Mouse (Mus musculus): Measurements from ENCODE around the gene Cbr4. TPM values are rescaled to one million over a fixed set of nuclear protein-coding genes. Genes with fewer than 3 reads are reported as not detected.
A peak's percentile ranks its signal among the peaks of the same experiment; 100 is the strongest.

The Cbr4 gene
- polyA plus RNA-seq, 1 experiment from 2014 or later = 42.4 TPM

DNA sequence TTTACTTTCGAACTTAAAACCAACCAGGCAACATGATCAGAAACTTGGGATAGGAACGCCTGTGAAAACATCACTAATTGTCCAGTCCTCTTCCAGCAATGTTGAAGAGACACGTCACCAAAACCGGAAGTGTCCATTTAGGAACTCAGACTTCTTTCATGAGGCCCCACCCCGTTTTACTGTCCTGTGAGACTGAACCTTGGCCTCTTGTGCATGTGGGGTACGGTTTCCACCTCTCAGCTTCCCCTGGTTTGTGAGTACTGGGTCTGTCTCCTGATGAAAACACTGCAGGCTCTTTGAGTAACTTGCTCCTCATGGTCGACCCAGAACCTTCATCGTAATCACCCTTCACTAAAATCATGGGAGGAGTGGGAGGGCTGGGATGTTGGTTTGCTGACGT lies 40.7 kb downstream of the Cbr4 start:
- no peak for ATAC-seq (replicated peaks; ENCODE audit: insufficient number of reproducible peaks, insufficient read depth, low FRiP score, low read depth)
- Histone ChIP-seq H3K4me2 (no peak overlapping the region), H3K27me3 (no peaks in the 10 kb centered on the region), H3K4me3 (no peak overlapping the region), H3K9me3 (replicated peaks) (no peaks in the 10 kb centered on the region), H3K36me3 (peaks cover 68% of the 10 kb centered on the region), H3K27ac (no peak overlapping the region), H3K9ac (no peak overlapping the region), H3K4me1 (replicated peaks) (no peaks in the 10 kb centered on the region; the same call in 1 of the 2 replicates)
- 85% methylated on average over 9 of the region's 9 CpGs for WGBS

- ATAC-seq (replicated peaks; ENCODE audit: insufficient number of reproducible peaks, insufficient read depth, low FRiP score, low read depth) = no peak
- Histone ChIP-seq H3K4me2 (no peak overlapping the region), H3K36me3 (peaks cover 65% of the 10 kb centered on the region), H3K27ac (no peak overlapping the region), H3K4me3 (no peak overlapping the region), H3K9me3 (replicated peaks) (no peaks in the 10 kb centered on the region), H3K4me1 (replicated peaks) (no peaks in the 10 kb centered on the region; the same call in 1 of the 2 replicates), H3K27me3 (no peaks in the 10 kb centered on the region), H3K9ac (no peak overlapping the region)
- WGBS = 73% methylated on average over 6 of the region's 6 CpGs
Measured at GRCm38 (mm10) chr8:61528642-61529041, 41.1 kb downstream of the Cbr4 start.

GRCm38 (mm10) chr8:61531944-61532795 lies 44.6 kb downstream of the Cbr4 start:
- 71% methylated on average over 22 of the region's 22 CpGs for WGBS
- no peak for ATAC-seq (replicated peaks; ENCODE audit: insufficient number of reproducible peaks, insufficient read depth, low FRiP score, low read depth)
- Histone ChIP-seq H3K4me2 (no peak overlapping the region), H3K4me1 (replicated peaks) (peaks cover 7% of the 10 kb centered on the region; the same call in 1 of the 2 replicates), H3K9ac (no peak overlapping the region), H3K36me3 (peaks cover 73% of the 10 kb centered on the region), H3K27ac (no peak overlapping the region), H3K27me3 (no peaks in the 10 kb centered on the region), H3K4me3 (no peak overlapping the region), H3K9me3 (replicated peaks) (no peaks in the 10 kb centered on the region)

- Histone ChIP-seq H3K9ac (no peak overlapping the region), H3K27ac (no peak overlapping the region), H3K36me3 (peaks cover 70% of the 10 kb centered on the region), H3K4me1 (replicated peaks) (peaks cover 12% of the 10 kb centered on the region), H3K4me3 (no peak overlapping the region), H3K27me3 (no peaks in the 10 kb centered on the region), H3K4me2 (no peak overlapping the region), H3K9me3 (replicated peaks) (no peaks in the 10 kb centered on the region)
- ATAC-seq (replicated peaks; ENCODE audit: insufficient number of reproducible peaks, insufficient read depth, low FRiP score, low read depth) = no peak
- WGBS = 82% methylated on average over 5 of the region's 5 CpGs
Measured at GRCm38 (mm10) chr8:61532831-61533230, 45.3 kb downstream of the Cbr4 start.

DNA sequence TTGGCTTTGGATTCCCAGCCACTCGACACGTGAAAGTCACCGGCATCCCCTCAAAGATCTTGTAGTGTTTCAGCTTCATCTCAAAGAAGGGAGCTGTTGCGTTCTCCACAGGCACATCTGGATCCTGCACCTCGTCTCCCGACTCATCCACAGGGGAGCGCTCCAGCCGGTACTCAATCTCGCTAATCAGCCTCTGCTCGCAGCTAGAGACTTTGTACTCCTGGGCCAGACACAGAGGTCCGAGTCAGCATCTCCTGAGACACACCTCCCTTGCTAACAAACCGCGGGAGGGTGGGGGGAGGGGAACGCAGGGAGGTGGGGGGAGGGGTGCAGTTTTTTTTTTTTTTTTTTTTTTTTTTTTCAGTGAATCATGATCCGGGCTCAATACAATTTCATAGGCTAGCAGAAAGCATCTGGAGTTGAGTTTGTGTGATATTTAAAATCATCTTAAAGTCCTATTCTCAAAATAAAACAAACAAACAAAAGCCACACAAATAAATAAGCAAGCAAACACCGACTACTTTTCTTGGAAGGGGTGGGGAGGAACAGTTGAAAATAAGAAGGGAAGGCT lies 45.9 kb downstream of the Cbr4 start:
- Histone ChIP-seq H3K4me3 (no peak overlapping the region), H3K4me2 (no peak overlapping the region), H3K36me3 (peaks cover 72% of the 10 kb centered on the region), H3K27me3 (no peaks in the 10 kb centered on the region), H3K4me1 (replicated peaks) (peaks cover 18% of the 10 kb centered on the region), H3K27ac (no peak overlapping the region), H3K9me3 (replicated peaks) (no peaks in the 10 kb centered on the region), H3K9ac (no peak overlapping the region)
- no peak; the same call in 1 of the 2 replicates for ATAC-seq (replicated peaks; ENCODE audit: insufficient number of reproducible peaks, insufficient read depth, low FRiP score, low read depth)
- 47% methylated on average over 16 of the region's 16 CpGs for WGBS

DNA sequence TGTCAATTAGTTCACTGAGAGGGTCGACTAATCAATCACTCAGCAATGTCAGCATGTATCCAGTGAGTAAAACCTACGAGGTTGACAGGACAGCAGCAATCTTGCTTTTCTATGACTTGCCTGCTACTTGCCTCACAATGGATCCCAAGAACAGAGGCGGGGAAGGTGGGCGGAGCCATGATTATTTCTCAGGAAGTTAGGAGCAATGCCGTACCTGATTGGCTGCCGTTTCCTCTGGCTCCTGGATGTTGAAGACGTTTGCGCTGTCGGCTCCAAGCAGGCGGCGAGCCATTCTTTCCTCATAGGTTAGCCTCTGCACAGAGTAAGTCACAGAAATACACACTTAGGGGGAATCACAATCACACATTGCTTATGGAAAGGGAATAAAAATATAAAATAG lies 47.9 kb downstream of the Cbr4 start:
- Histone ChIP-seq H3K27me3 (no peaks in the 10 kb centered on the region), H3K27ac (no peak overlapping the region), H3K36me3 (peaks cover 61% of the 10 kb centered on the region), H3K4me2 (no peak overlapping the region), H3K9me3 (replicated peaks) (no peaks in the 10 kb centered on the region), H3K4me3 (no peak overlapping the region), H3K9ac (no peak overlapping the region), H3K4me1 (replicated peaks) (peaks cover 19% of the 10 kb centered on the region)
- no peak for ATAC-seq (replicated peaks; ENCODE audit: insufficient number of reproducible peaks, insufficient read depth, low FRiP score, low read depth)
- 71% methylated on average over 11 of the region's 11 CpGs for WGBS

GRCm38 (mm10) chr8:61537471-61537870 lies 49.9 kb downstream of the Cbr4 start:
- ATAC-seq (replicated peaks; ENCODE audit: insufficient number of reproducible peaks, insufficient read depth, low FRiP score, low read depth) = no peak
- H3K9ac ChIP-seq = no peak overlapping the region
- no peaks in the 10 kb centered on the region for H3K9me3 ChIP-seq (replicated peaks)
- 55% methylated on average over 5 of the region's 5 CpGs for WGBS
- H3K4me2 ChIP-seq = no peak overlapping the region
- no peak overlapping the region for H3K27ac ChIP-seq
- no peak overlapping the region for H3K4me3 ChIP-seq
- peaks cover 48% of the 10 kb centered on the region for H3K36me3 ChIP-seq
- H3K4me1 ChIP-seq (replicated peaks) = peaks cover 19% of the 10 kb centered on the region
- no peaks in the 10 kb centered on the region for H3K27me3 ChIP-seq

DNA sequence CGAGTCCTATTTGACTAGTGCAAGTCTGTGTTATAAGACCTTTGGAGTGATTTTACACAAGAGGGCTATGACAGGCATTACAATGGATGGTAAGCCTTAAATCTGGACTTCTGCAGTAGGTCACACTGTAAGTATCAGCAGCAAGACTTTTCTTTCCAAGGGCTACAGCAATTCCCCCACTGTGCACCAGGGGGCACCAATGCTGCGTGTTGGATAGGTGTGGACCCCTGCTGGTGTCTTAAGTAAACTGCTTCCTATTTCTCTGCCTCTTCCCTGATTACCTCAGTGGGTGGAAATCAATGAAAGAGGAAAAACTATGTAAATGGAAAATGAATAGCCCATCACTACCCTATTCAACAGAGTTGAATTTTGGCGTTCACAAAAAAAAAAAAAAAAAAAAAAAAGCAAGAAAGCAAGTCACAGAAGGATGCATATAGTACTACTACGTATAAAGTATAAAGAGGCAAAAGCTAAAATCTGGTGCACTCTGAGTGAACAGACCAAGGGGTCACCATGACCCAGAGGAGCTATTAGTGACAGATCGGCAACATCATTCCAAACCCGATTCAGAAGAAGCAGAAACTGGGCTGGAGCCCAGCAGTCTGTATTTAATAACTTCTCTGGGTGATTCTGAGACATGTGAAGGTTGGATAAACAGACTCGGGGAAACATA lies 52.4 kb downstream of the Cbr4 start:
- H3K4me1 ChIP-seq (replicated peaks) = peaks cover 16% of the 10 kb centered on the region
- no peak for ATAC-seq (replicated peaks; ENCODE audit: insufficient number of reproducible peaks, insufficient read depth, low FRiP score, low read depth)
- no peak overlapping the region for H3K4me3 ChIP-seq
- no peaks in the 10 kb centered on the region for H3K27me3 ChIP-seq
- 50% methylated on average over 7 of the region's 7 CpGs for WGBS
- H3K9ac ChIP-seq = no peak overlapping the region
- H3K27ac ChIP-seq = no peak overlapping the region
- no peak overlapping the region for H3K4me2 ChIP-seq
- H3K36me3 ChIP-seq = peaks cover 50% of the 10 kb centered on the region
- no peaks in the 10 kb centered on the region for H3K9me3 ChIP-seq (replicated peaks)

DNA sequence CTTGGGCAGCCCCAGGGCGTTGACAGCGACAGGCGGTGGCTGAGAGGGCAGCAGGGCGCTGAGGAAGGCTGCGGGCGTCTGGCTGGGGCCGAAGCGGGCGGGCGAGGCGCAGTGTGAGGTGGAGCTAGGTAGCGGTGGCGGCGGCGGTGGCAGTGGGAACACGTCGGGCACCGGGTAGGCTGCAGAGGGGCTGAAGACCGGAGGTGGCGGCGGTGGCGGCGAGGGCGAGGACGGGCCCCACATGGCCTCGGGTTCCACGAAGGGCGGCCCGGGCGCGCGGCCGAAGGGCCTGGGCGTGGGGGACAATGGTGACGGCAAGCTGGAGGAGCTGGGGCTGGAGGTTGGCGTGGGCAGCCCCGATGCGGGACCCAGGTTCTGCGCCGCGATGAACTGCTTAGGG lies 62.1 kb downstream of the Cbr4 start:
- H3K9me3 ChIP-seq (replicated peaks) = peaks cover 8% of the 10 kb centered on the region
- H3K4me2 ChIP-seq = no peak overlapping the region
- H3K9ac ChIP-seq = no peak overlapping the region
- 70% methylated on average over 41 of the region's 41 CpGs for WGBS
- 0 out of 2 replicates have a peak, but pooled peaks cover 3% of the 10 kb centered on the region for H3K4me1 ChIP-seq (replicated peaks)
- H3K4me3 ChIP-seq = no peak overlapping the region
- H3K36me3 ChIP-seq = peaks cover 48% of the 10 kb centered on the region
- no peak overlapping the region for H3K27ac ChIP-seq
- no peak for ATAC-seq (replicated peaks; ENCODE audit: insufficient number of reproducible peaks, insufficient read depth, low FRiP score, low read depth)
- no peaks in the 10 kb centered on the region for H3K27me3 ChIP-seq

GRCm38 (mm10) chr8:61550006-61550748 lies 62.6 kb downstream of the Cbr4 start:
- Histone ChIP-seq H3K36me3 (peaks cover 48% of the 10 kb centered on the region), H3K4me1 (replicated peaks) (peaks cover 7% of the 10 kb centered on the region), H3K9me3 (replicated peaks) (peaks cover 8% of the 10 kb centered on the region), H3K4me2 (no peak overlapping the region), H3K4me3 (no peak overlapping the region), H3K9ac (no peak overlapping the region), H3K27me3 (no peaks in the 10 kb centered on the region), H3K27ac (no peak overlapping the region)
- WGBS = 59% methylated on average over 27 of the region's 27 CpGs
- no peak for ATAC-seq (replicated peaks; ENCODE audit: insufficient number of reproducible peaks, insufficient read depth, low FRiP score, low read depth)

DNA sequence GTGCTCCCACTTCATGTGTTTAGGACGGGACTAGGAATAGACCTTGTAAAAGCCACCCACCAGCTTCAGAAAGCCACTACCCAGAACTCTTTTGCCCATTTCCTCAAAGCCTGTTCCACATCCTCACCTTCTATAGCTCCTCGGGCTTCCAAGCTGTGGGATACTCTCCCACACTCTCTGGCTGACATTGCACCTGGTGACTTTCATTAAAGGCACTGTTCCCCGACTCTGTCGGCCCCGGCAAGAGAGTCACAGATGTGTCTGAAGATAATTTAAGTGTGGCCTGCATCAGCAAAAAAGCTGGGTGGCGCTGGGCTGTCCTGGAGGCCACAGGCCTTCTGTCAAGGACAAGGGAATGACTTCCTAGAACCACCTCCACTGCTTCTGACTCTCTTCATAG lies 64.7 kb downstream of the Cbr4 start:
- Histone ChIP-seq H3K4me3 (no peak overlapping the region), H3K27me3 (no peaks in the 10 kb centered on the region), H3K27ac (peak overlapping the region; percentile 40), H3K4me2 (no peak overlapping the region), H3K4me1 (replicated peaks) (peaks cover 18% of the 10 kb centered on the region), H3K9me3 (replicated peaks) (peaks cover 8% of the 10 kb centered on the region), H3K9ac (no peak overlapping the region), H3K36me3 (peaks cover 32% of the 10 kb centered on the region)
- 51% methylated on average over 6 of the region's 6 CpGs for WGBS
- no peak for ATAC-seq (replicated peaks; ENCODE audit: insufficient number of reproducible peaks, insufficient read depth, low FRiP score, low read depth)
